Mouse (Mus musculus) stomach, postnatal 0 days (tissue): ENCODE data around the gene Etfa. TPM values are rescaled to one million over a fixed set of nuclear protein-coding genes. Genes with fewer than 3 reads are reported as not detected.
A peak's percentile ranks its signal among the peaks of the same experiment; 100 is the strongest.

Experiments
- ATAC-seq: fragments of 200-750 bp; cut with Nextera tagmentation; 2 replicates; pipeline ENCODE4 v1.8.0; 2017; ENCODE audit not compliant: low FRiP score, low TSS enrichment
- DNase-seq: peaks from one replicate; pipeline ENCODE4 v3.0.0-alpha.2; 2016; ENCODE audit warnings: low spot score
- H3K27ac ChIP-seq: fragments of 300-500 bp; sonication (generic); replicated peaks from 2 replicates; pipeline ENCODE4 v1.5.1; 2014; ENCODE audit warnings: mild to moderate bottlenecking, control low read depth
- H3K27me3 ChIP-seq: fragments of 300-500 bp; sonication (generic); 2 replicates; pipeline ENCODE4 v1.6.1; 2014; ENCODE audit warnings: low read length; ENCODE audit not compliant: control insufficient read depth, insufficient read depth
- H3K36me3 ChIP-seq: fragments of 300-500 bp; sonication (generic); 2 replicates; pipeline ENCODE4 v1.6.1; 2014; ENCODE audit warnings: low read length, mixed read lengths; ENCODE audit not compliant: control insufficient read depth, insufficient read depth
- H3K4me1 ChIP-seq: fragments of 300-500 bp; sonication (generic); replicated peaks from 2 replicates; pipeline ENCODE4 v1.6.1; 2014; ENCODE audit warnings: antibody characterized with exemption; ENCODE audit not compliant: control insufficient read depth, insufficient read depth
- H3K4me2 ChIP-seq: fragments of 300-500 bp; sonication (generic); replicated peaks from 2 replicates; pipeline ENCODE4 v1.6.1; 2014; ENCODE audit warnings: low read depth, mild to moderate bottlenecking, control low read depth, moderate library complexity
- H3K4me3 ChIP-seq: fragments of 300-500 bp; sonication (generic); 2 replicates; pipeline ENCODE4 v1.5.1; 2014; ENCODE audit warnings: low read depth, low read length, control low read depth
- H3K9ac ChIP-seq: fragments of 300-500 bp; sonication (generic); 2 replicates; pipeline ENCODE4 v1.6.1; 2014; ENCODE audit warnings: mild to moderate bottlenecking, low read length, control low read depth, mixed read lengths
- H3K9me3 ChIP-seq: fragments of 300-500 bp; sonication (generic); 2 replicates; pipeline ENCODE4 v1.6.1; 2016; ENCODE audit warnings: low read length; ENCODE audit not compliant: control insufficient read depth
- CTCF ChIP-seq: IDR thresholded peaks from 2 replicates; pipeline ENCODE4 v1.5.1; 2016; ENCODE audit warnings: antibody characterized with exemption, low read depth, mild to moderate bottlenecking, moderate library complexity
- EP300 ChIP-seq: optimal IDR thresholded peaks from 2 replicates; pipeline ENCODE3; 2016; ENCODE audit warnings: antibody characterized with exemption
- WGBS: fragments of 180-500 bp; shearing (Covaris S2); extraction: QIAGEN DNeasy Blood & Tissue Kit; methylation state at CpG from one replicate; pipeline ENCODE4 v1.1.7; 2014; 5-methylcytosine and 5-hydroxymethylcytosine counted together
- polyA plus RNA-seq: library from polyadenylated mRNA; unstranded; fragments of >200 nt; fragmentation: Nextera tagmentation; extraction: Ambion mirVana; gene quantifications from 2 replicates; pipeline ENCODE4 v1.2.1, GENCODE M21; 2015

Etfa gene
- polyA plus RNA-seq, 1 experiment from 2014 or later: 337 TPM

- ATAC-seq: peak; percentile 74
- H3K9me3 ChIP-seq: no peaks in the 10 kb centered on the region
- peak overlapping the region; percentile 47 for H3K4me2 ChIP-seq
- 30% methylated on average over 12 of the region's 12 CpGs for WGBS
- 0 out of 2 replicates have a peak overlapping the region, but pooled peaks have one; percentile 10 for H3K4me3 ChIP-seq
- H3K36me3 ChIP-seq: no peaks in the 10 kb centered on the region
- no peak for TF ChIP-seq EP300
- peak; percentile 89 for TF ChIP-seq CTCF
- peak; percentile 85 for DNase-seq
- no peaks in the 10 kb centered on the region for H3K27me3 ChIP-seq
- H3K27ac ChIP-seq: peak overlapping the region; percentile 61
- H3K9ac ChIP-seq: peak overlapping the region; percentile 38; the same call in 1 of the 2 replicates
- no peaks in the 10 kb centered on the region for H3K4me1 ChIP-seq
These were observed 82.6 kb downstream of the Etfa start for GRCm38 (mm10) chr9:55429242-55429975.

- TF ChIP-seq EP300: no peak
- no peak for TF ChIP-seq CTCF
- no peaks in the 10 kb centered on the region for H3K4me1 ChIP-seq
- DNase-seq (no peak), ATAC-seq (no peak)
- 68% methylated on average over 7 of the region's 7 CpGs for WGBS
- no peaks in the 10 kb centered on the region for H3K9me3 ChIP-seq
- no peak overlapping the region for H3K9ac ChIP-seq
- no peaks in the 10 kb centered on the region for H3K27me3 ChIP-seq
- H3K4me2 ChIP-seq: no peak overlapping the region
- H3K36me3 ChIP-seq: no peaks in the 10 kb centered on the region
- no peak overlapping the region for H3K4me3 ChIP-seq
- no peak overlapping the region for H3K27ac ChIP-seq
These were observed 86.7 kb downstream of the Etfa start for GRCm38 (mm10) chr9:55425271-55425810.

GRCm38 (mm10) chr9:55423451-55424424 lies 88.3 kb downstream of the Etfa start:
- Histone ChIP-seq H3K4me1 (no peaks in the 10 kb centered on the region), H3K9ac (no peak overlapping the region), H3K36me3 (no peaks in the 10 kb centered on the region), H3K4me3 (no peak overlapping the region), H3K9me3 (no peaks in the 10 kb centered on the region), H3K27me3 (no peaks in the 10 kb centered on the region), H3K27ac (no peak overlapping the region), H3K4me2 (no peak overlapping the region)
- TF ChIP-seq EP300: no peak
- no peak for TF ChIP-seq CTCF
- DNase-seq (peak; percentile 72), ATAC-seq (peak; percentile 79)
- 49% methylated on average over 14 of the region's 14 CpGs for WGBS

- ATAC-seq: no peak
- TF ChIP-seq EP300: no peak
- no peak for TF ChIP-seq CTCF
- Histone ChIP-seq H3K4me1 (no peaks in the 10 kb centered on the region), H3K27ac (no peak overlapping the region), H3K9me3 (no peaks in the 10 kb centered on the region), H3K9ac (no peak overlapping the region), H3K36me3 (no peaks in the 10 kb centered on the region), H3K27me3 (no peaks in the 10 kb centered on the region), H3K4me3 (no peak overlapping the region), H3K4me2 (no peak overlapping the region)
- no peak for DNase-seq
- 91% methylated on average over 3 of the region's 3 CpGs for WGBS
These were observed 90.3 kb downstream of the Etfa start for GRCm38 (mm10) chr9:55421786-55422185.

- H3K4me2 ChIP-seq: no peak overlapping the region
- ATAC-seq (peak; percentile 45; the same call in 1 of the 2 replicates), DNase-seq (peak; percentile 26)
- H3K27me3 ChIP-seq: no peaks in the 10 kb centered on the region
- H3K9ac ChIP-seq: no peak overlapping the region
- H3K36me3 ChIP-seq: no peaks in the 10 kb centered on the region
- no peaks in the 10 kb centered on the region for H3K9me3 ChIP-seq
- no peaks in the 10 kb centered on the region for H3K4me1 ChIP-seq
- no peak overlapping the region for H3K27ac ChIP-seq
- TF ChIP-seq CTCF: no peak
- no peak for TF ChIP-seq EP300
- 31% methylated on average over 6 of the region's 6 CpGs for WGBS
- no peak overlapping the region for H3K4me3 ChIP-seq
These were observed 100.9 kb downstream of the Etfa start for GRCm38 (mm10) chr9:55411154-55411553.
